ENCODE assay signal across 16 mouse cellular contexts in the genomic region with DNA sequence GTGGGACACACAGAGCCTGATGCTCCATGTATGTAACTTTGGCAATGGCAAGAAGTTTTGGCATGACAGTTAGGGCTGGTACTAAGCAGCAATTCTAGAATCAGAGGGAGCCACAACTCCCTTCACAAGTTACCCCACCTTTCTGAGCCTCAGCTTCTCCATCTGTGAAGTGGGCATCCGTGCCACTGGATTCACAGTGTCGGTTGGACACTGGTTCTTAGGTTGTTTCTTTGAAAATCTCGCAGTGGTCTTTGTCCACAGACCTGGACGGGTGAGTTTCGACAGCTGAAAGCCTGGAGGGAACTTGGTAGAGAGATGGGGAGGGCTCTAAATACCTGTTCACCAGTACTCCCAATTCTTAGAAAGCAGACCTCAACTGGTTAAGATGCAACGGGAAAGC. TPM values are rescaled to one million over a fixed set of nuclear protein-coding genes. Genes with fewer than 3 reads are reported as not detected.
DNase-seq lines count a peak whose midpoint lies in the region; ATAC-seq and TF ChIP-seq lines count a peak whose summit lies in the region.
"Had no signal": no experiment of that assay in that cellular context is flagged by ENCODE, and none has a peak within 500 bp of the region (broad histone marks: within the 10 kb centered on the region; RNA-seq: fewer than 3 reads in every experiment).

No protein-coding gene starts in this region.

- H3K4me1 ChIP-seq in hindbrain, embryonic 12.5 days, result no peaks in the 10 kb centered on the region; the same call in 1 of the 2 replicates
- no peaks in the 10 kb centered on the region for H3K4me1 ChIP-seq in hindbrain, embryonic 16.5 days (ENCODE audit: control insufficient read depth, insufficient read depth, low read depth, low read length)
- H3K4me1 ChIP-seq in embryonic facial prominence, embryonic 14.5 days (ENCODE audit: control insufficient read depth, insufficient read depth, low read length), result peaks cover 55% of the 10 kb centered on the region
- peaks cover 69% of the 10 kb centered on the region for H3K4me1 ChIP-seq in limb, embryonic 14.5 days (ENCODE audit: control insufficient read depth, insufficient read depth, low read length)

- peak overlapping the region; percentile 70 for H3K27ac ChIP-seq in gastrocnemius, adult 2 months
- 0 out of 2 replicates have a peak overlapping the region, but pooled peaks have one; percentile 6 for H3K27ac ChIP-seq in hindbrain, embryonic 12.5 days
- H3K27ac ChIP-seq in hindbrain, embryonic 16.5 days (ENCODE audit: low read depth, low read length), result no peak overlapping the region
- peak overlapping the region; percentile 92 for H3K27ac ChIP-seq in embryonic facial prominence, embryonic 14.5 days (replicated peaks; ENCODE audit: low read depth, low read length)
- peak overlapping the region; percentile 90 for H3K27ac ChIP-seq in limb, embryonic 14.5 days (replicated peaks; ENCODE audit: low read depth, low read length)
- H3K27ac ChIP-seq: liver, embryonic 13.5 days; midbrain, embryonic 13.5 days had no signal

- no peak overlapping the region for H3K9ac ChIP-seq in hindbrain, embryonic 12.5 days
- no peak overlapping the region for H3K9ac ChIP-seq in hindbrain, embryonic 16.5 days (ENCODE audit: low read depth, low read length)
- H3K9ac ChIP-seq in embryonic facial prominence, embryonic 14.5 days (ENCODE audit: low read depth, low read length), result peak overlapping the region; percentile 37; the same call in 1 of the 2 replicates
- H3K9ac ChIP-seq in limb, embryonic 14.5 days (ENCODE audit: low read depth, low read length, severe bottlenecking), result no peak overlapping the region
- H3K9ac ChIP-seq: liver, embryonic 13.5 days; midbrain, embryonic 13.5 days had no signal

- TF ChIP-seq POLR2A in limb, embryonic 14.5 days (IDR thresholded peaks at IDR 0.05; ENCODE audit: borderline replicate concordance, extremely low read depth, insufficient read depth, insufficient read length), result no peak

- intact Hi-C loops in gastrocnemius, adult 2 months (cut with DNase I), result no loop called here

- no peaks in the 10 kb centered on the region for H3K27me3 ChIP-seq in hindbrain, embryonic 12.5 days
- H3K27me3 ChIP-seq in hindbrain, embryonic 16.5 days (replicated peaks; ENCODE audit: control insufficient read depth, insufficient read depth, low read length), result no peaks in the 10 kb centered on the region
- H3K27me3 ChIP-seq in embryonic facial prominence, embryonic 14.5 days (replicated peaks; ENCODE audit: control insufficient read depth, insufficient read depth, low read length), result no peaks in the 10 kb centered on the region
- H3K27me3 ChIP-seq in limb, embryonic 14.5 days (ENCODE audit: control insufficient read depth, insufficient read depth, low read length), result no peaks in the 10 kb centered on the region
- H3K27me3 ChIP-seq: liver, embryonic 13.5 days; midbrain, embryonic 13.5 days had no signal

- H3K9me3 ChIP-seq in hindbrain, embryonic 12.5 days (replicated peaks), result no peaks in the 10 kb centered on the region
- no peaks in the 10 kb centered on the region for H3K9me3 ChIP-seq in hindbrain, embryonic 16.5 days (ENCODE audit: control insufficient read depth, low read length)
- H3K9me3 ChIP-seq in embryonic facial prominence, embryonic 14.5 days (ENCODE audit: control insufficient read depth, low read length), result no peaks in the 10 kb centered on the region
- no peaks in the 10 kb centered on the region for H3K9me3 ChIP-seq in limb, embryonic 14.5 days (ENCODE audit: control insufficient read depth, low read length)
- H3K9me3 ChIP-seq: liver, embryonic 13.5 days; midbrain, embryonic 13.5 days had no signal

- no peak for ATAC-seq in hindbrain, embryonic 12.5 days (ENCODE audit: low FRiP score)
- no peak for ATAC-seq in hindbrain, embryonic 16.5 days
- no peak for ATAC-seq in embryonic facial prominence, embryonic 14.5 days (ENCODE audit: low read depth)
- no peak for ATAC-seq in limb, embryonic 14.5 days (ENCODE audit: low FRiP score, low read depth)
- ATAC-seq: midbrain, embryonic 13.5 days had no signal

- no peak overlapping the region for H3K4me2 ChIP-seq in hindbrain, embryonic 12.5 days (replicated peaks)
- H3K4me2 ChIP-seq in hindbrain, embryonic 16.5 days (ENCODE audit: low read length), result no peak overlapping the region
- H3K4me2 ChIP-seq in embryonic facial prominence, embryonic 14.5 days (ENCODE audit: low read depth, low read length), result no peak overlapping the region
- H3K4me2 ChIP-seq in limb, embryonic 14.5 days (replicated peaks; ENCODE audit: low read depth, low read length, severe bottlenecking), result no peak overlapping the region
- H3K4me2 ChIP-seq: liver, embryonic 13.5 days; midbrain, embryonic 13.5 days had no signal

- WGBS in hindbrain, embryonic 12.5 days, result 90% methylated on average over 6 of the region's 6 CpGs
- 92% methylated on average over 6 of the region's 6 CpGs for WGBS in hindbrain, embryonic 16.5 days
- WGBS in embryonic facial prominence, embryonic 14.5 days, result 90% methylated on average over 6 of the region's 6 CpGs
- WGBS in limb, embryonic 14.5 days, result 91% methylated on average over 6 of the region's 6 CpGs

- DNase-seq in gastrocnemius, adult 2 months, result no peak
- no peak for DNase-seq in gastrocnemius, postnatal 4 days (ENCODE audit: low spot score in 2 of 2)
- DNase-seq in embryonic facial prominence, embryonic 14.5 days (ENCODE audit: low spot score), result no peak
- DNase-seq in limb, embryonic 14.5 days (ENCODE audit: low spot score), result no peak
- DNase-seq in kidney, adult 18-20 months, result no peak
- DNase-seq in urinary bladder, postnatal 10 days (ENCODE audit: low spot score), result no peak
- DNase-seq: adrenal gland, postnatal 25 days; cerebellum, adult 9-10 months; liver, embryonic 13.5 days; right cerebral cortex, adult 18-20 months; spleen, adult 18-20 months; thymus, postnatal 36 days had no signal

- H3K4me3 ChIP-seq in gastrocnemius, adult 2 months, result no peak overlapping the region
- H3K4me3 ChIP-seq in hindbrain, embryonic 12.5 days, result no peak overlapping the region
- no peak overlapping the region for H3K4me3 ChIP-seq in hindbrain, embryonic 16.5 days (ENCODE audit: low read length)
- no peak overlapping the region for H3K4me3 ChIP-seq in embryonic facial prominence, embryonic 14.5 days (ENCODE audit: low read depth, low read length)
- H3K4me3 ChIP-seq in limb, embryonic 14.5 days (replicated peaks; ENCODE audit: low read length), result no peak overlapping the region
- H3K4me3 ChIP-seq: liver, embryonic 13.5 days; midbrain, embryonic 13.5 days; myocyte had no signal

- no peak for TF ChIP-seq CTCF in gastrocnemius, adult 2 months (IDR thresholded peaks at IDR 0.05)

- H3K36me3 ChIP-seq in hindbrain, embryonic 12.5 days, result 0 out of 2 replicates have a peak, but pooled peaks cover 16% of the 10 kb centered on the region
- no peaks in the 10 kb centered on the region for H3K36me3 ChIP-seq in hindbrain, embryonic 16.5 days (ENCODE audit: control insufficient read depth, insufficient read depth, low read length)
- H3K36me3 ChIP-seq in embryonic facial prominence, embryonic 14.5 days (ENCODE audit: control insufficient read depth, insufficient read depth, low read length), result peaks cover 40% of the 10 kb centered on the region
- H3K36me3 ChIP-seq in limb, embryonic 14.5 days (ENCODE audit: control insufficient read depth, insufficient read depth, low read length), result peaks cover 38% of the 10 kb centered on the region

RNA-seq across cellular contexts. Expression of a gene that starts 56.7 kb away (rescaled TPM):
- under 1 TPM; 0.61 to 0.81 TPM for total RNA-seq in gastrocnemius, adult 2 months (2021)
- total RNA-seq in gastrocnemius, postnatal 4 days (2021), result 10 to 100 TPM; 60.0 to 67.4 TPM
- 8.3 and 12.4 TPM in 2 replicates for polyA plus RNA-seq in hindbrain, embryonic 12.5 days (2016; fragmentation: Nextera tagmentation; extraction: Ambion mirVana)
- 10.6 and 11.9 TPM in 2 replicates for polyA plus RNA-seq in hindbrain, embryonic 16.5 days (2015; fragmentation: Nextera tagmentation; extraction: Ambion mirVana)
- polyA plus RNA-seq in embryonic facial prominence, embryonic 14.5 days (2014; fragmentation: Nextera tagmentation; extraction: Ambion mirVana), result 32.5 and 48.4 TPM in 2 replicates
- polyA plus RNA-seq in limb, embryonic 14.5 days (2012; rRNA removed), result 10.9 and 12.6 TPM in 2 replicates
- polyA plus RNA-seq in limb, embryonic 14.5 days (2014; fragmentation: Nextera tagmentation; extraction: Ambion mirVana), result 16.5 and 20.7 TPM in 2 replicates
